Mouse (Mus musculus) ZHBTc4 (cell line): ENCODE data around the gene Miox.

ENCODE experiments used
- DNase-seq: peaks from one replicate; pipeline ENCODE4 v3.0.0-alpha.2; 2011; ENCODE audit warnings: low read depth, low spot score

The Miox gene

DNA sequence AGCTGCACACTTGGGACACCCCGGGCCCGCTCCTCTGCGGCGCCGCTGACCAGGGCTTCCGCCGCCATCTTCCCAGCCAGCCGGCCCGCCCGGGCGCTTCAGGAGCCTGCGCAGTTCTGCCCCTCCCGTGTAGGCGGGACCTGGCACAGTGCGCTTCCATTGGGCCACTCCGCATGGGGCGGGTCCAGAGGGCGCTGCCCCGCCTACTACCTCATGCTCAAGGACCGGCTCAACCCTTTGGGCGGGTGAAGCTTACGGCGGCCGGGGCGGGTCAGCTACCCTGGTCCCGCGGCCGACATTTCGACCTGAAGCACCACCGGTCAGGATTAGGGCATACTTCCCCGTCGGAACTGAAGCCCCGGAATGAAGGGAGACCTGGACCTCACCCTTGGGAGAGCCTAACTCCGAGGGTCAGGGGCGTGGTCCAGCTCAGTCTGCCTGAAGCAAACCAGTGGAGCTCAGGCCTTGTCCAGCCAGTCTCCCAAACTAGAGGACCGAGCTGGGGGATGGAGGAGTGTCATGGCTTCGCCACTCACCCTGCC, 18.9 kb upstream of the Miox start, which contains the start of gene Sbf1:
Sbf1 (minus strand) TSS at position 122 of the 542 bp plus-strand sequence.
- DNase-seq: peak; percentile 98

DNA sequence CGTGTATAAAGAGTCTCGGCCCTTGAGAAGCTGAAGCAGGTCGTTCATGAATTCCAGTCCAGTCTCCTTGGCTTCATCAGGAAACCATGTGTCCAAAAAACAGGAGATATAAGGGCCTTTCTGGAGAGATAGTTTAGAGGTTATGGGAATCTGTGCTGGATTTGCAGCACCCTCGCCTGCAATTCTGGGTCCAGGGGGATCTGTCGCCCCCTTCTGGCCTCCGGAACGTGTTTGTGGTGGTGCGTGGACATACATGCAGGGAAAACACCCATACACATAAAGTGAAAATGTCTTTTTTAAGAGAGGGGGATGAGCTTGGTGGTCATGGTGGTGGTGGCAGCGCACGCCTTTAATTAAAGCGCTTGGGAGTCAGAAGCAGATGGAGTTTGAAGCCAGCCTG, 18.1 kb upstream of the Miox start:
- peak; percentile 80 for DNase-seq

DNA sequence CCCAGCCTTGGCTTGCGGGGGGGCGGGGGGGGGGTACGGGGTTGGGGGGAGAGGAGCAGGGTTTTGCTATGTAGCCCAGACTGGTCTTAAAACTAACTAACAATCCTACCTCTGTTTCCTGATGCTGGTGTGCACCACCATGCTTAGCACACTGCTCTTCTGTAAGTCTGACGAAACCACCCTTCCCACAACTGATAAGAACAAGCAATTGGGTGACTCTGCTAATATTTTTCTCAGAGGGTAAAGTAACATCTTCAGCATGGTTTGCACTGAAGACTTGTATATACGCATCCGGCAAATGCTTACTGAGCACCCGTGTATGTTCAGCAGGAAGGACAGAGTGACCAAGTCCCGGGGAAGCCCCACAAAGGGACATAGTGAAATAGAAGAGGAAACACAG, 12.9 kb upstream of the Miox start:
- no peak for DNase-seq

DNA sequence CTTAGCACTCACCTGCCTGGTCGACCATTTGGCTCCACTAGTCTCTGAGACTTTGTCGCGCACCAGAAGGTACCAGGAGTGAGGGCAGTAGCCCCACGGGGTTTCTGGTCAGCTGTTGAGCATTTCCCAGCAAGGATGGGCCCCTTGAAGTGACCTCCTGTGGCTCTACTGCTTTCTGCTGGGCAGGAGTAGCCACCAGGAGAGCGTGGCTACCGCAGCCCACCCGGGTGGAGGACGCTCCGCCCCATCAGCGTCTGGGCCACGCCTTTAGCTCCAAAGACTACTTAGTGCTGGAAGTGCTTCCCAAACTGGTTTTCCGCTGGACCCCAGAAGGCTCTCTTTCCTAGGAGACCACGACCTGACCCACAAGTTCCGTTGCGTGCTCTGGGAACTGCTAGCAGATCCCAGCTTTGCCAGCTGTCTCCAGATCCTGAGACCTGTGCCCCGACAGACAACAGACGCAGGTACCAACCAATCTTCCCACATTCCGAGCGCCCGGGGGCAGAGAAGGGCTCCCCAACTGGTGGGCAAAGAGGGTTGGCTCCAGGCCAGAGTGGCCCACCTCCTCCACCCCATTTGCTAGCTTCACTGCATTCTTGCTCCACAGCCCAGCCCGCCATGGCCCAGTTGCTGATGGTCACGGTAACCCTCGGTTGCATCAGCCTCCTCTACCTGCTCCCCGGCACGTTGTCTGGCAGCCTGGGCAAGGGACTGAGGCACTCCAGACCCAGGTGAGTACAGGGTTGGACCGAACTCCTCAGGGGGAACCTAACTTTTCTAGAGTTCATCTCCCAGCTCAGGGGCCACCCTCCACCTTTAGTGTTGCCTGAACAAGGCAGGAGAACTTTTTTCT, 11.3 kb upstream of the Miox start, which contains the start of gene Adm2:
Adm2 (plus strand) TSS at position 51 of the 853 bp plus-strand sequence.
- peak; percentile 47 for DNase-seq

DNA sequence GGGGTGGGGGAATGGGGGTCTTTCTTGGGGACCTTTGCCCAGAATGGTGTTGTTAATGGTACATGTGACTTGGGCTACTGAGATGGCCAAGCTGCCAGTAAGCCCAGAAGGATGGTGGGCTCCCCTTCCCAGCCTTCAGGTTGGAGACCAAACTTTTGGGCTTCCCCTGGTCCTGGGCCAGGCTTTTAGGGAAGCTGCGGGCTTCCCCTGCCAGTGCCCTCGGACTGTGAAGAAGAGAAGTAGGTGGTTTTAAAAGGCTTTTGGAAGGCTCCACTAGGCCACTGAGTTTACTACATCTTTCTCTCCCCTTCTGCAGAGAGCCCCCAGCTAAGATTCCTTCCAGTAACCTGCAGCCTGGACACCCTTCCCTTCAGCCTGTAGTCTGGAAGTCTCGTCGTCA, 10.5 kb upstream of the Miox start:
- no peak for DNase-seq

DNA sequence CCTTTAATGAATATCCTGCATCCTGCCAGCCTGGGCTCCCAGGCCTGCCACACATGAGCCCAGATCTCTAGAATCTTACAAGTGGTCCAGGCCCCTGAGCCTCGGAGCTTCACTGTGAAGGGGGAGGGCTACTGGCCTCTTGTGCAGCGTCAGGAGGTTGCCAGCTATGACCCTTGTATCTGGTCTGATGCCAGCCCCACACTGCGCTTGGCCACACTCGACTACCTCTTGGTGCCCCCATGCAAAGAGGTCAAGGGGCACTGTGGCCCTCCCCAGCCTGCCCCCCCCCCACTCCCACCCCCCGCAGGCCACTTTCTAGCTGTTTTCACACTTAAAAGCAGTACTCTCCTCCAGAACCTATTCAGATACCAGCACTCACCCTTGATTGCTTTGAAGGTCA, 7.8 kb upstream of the Miox start:
- no peak for DNase-seq

DNA sequence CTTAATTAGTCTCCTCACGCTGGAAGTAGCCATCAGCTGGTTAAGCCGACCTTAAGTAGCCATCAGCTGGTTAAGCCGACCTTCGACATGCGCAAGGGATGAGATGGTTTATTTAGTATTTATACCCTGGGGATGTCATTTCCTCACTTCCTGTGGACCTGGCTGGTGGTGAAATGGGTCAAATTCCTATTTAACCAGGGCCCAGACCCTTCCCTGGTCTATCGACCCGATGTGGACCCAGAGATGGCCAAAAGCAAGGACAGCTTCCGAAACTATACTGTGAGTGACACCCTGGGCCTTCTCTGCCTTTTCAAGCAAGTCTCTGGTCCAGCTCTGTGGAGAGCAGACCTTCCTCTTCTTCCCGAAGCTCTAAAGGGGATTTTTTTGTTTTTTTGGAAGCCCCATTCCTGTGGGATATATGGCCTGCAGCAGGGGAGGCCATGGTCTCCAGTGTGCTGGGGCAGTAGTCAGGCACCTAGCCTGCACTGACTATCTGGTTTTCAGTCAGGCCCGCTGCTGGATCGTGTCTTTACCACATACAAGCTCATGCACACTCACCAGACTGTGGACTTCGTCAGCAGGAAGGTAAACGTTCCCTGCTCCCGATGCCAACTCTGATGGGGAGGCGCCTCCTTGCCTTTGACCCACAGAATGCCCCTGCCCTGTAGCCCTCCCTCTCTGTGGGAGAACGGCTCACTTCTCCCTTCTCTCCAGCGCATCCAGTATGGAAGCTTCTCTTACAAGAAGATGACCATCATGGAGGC, 758 bp downstream of the Miox start:
- DNase-seq: no peak

DNA sequence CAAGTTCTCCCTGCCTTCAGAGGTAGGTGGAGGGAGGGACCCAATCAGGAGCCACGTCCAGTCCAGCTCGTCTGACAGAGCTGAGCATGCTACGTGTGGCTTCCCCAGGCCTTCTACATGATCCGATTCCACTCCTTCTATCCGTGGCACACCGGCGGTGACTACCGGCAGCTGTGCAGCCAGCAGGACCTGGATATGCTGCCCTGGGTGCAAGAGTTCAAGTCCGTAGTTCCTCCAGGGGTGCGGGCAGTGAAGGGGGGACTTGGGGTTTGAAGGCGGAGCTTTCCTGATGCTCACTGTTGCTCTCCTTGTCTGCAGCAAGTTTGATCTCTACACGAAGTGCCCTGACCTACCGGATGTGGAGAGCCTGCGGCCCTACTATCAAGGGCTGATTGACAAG, 2.2 kb downstream of the Miox start:
- peak; percentile 42 for DNase-seq

DNA sequence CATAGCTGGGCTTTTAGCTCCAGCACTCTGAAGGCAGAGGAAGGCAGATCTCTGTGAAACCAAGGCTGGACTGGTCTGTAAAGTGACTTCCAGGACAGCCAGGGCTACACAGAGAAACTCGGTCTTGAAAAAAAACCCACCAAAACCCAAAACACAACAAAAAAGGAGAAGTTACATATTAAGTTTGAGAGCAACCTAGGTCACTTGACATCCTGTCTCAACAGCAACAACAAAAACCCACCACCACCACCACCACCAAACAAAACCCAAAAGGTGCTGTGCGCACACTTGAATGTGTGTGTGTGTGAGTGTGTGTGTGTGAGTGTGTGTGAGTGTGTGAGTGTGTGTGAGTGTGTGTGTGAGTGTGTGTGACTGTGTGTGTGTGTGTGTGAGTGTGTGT, 5.5 kb downstream of the Miox start:
- no peak for DNase-seq

DNA sequence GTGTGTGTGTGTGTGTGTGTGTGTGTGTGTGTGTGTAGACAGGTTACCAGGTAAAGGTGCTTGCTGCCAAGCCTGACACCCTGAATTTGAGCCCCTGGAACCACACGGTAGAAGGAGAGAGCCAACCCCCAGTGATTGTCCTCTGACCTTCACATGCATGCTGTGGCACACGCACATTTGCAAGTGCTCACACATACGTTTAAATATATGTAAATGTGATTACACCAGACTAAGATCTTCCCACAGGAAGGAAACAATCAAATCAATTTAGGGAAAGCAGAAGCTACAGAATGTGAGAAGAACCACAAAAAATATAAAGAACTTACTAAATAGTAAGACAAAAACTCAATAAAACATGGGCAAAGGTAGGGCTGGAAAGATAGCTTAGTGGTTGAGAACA, 5.9 kb downstream of the Miox start:
- no peak for DNase-seq

DNA sequence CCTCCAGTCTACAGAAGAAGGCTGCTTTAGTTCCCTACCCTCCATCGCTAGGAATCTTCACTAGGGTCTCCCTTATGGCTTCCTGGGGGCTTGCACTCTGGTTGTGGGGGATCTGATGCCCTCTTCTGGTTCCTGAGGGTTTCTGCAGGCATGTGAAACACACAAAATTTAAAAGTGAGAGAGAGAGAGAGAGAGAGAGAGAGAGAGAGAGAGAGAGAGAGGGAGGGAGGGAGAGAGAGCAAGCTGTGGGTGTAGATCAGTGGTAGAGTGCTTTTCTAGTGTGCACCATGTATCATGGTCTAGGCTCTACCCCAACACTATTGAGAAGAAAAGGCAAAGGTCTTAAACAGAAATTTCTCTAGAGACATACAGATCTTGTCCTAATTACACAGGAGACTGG, 7.5 kb downstream of the Miox start:
- no peak for DNase-seq

DNA sequence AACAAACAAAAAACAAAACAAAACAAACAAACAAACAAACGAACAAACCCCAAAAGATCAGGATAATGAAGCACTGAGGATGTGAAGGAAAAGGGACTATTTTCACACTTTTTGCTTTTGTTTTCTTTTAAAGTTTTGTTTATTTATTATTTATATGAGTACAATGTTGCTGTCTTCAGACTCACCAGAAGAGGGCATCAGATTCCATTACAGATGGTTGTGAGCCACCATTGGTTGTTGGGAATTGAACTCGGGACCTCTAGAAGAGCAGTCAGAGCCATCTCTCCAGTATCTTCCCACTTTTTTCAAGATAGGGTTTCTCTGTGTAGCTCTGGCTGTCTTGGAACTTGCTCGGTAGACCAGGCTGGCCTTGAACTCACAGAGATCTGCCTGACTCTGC, 9.1 kb downstream of the Miox start:
- DNase-seq: no peak

DNA sequence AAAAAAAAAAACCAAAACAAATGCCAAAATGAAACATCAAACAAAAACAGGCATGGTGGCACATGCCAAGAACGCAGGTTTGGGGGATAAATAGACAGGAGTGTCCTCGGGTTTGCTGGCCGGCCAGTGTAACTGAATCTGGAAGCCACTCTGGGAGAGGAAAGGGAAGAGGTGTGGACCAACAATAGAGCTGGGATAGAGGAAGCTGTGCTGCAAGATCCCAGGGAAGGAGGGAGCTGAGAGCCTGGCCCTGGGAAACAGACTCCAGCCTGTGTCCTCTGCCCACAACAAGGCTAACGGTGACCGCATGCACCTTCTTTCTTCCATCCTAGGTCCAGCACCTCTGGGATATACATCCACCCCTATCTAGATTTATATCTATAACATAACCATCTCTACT, 16.2 kb downstream of the Miox start:
- no peak for DNase-seq

DNA sequence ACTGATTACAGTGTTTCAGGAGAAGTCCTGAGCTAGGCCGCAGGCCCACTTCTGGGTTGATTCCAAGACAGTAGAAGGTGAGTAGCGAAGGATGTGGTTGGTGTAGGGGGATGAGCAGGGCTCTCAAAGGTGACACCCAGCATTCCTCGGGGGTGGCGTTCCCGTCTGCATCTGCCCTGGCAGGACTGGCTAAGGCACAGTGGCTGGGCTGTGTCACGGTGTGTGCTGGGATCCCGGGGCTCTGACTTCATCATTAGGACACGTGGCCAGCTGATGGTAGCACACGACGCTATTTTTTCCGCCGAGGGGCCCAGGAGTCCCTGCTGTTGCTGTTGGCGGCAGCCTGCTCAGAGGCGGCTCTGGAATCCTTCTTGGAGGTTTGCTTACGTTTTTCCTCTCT, 17.1 kb downstream of the Miox start:
- no peak for DNase-seq

DNA sequence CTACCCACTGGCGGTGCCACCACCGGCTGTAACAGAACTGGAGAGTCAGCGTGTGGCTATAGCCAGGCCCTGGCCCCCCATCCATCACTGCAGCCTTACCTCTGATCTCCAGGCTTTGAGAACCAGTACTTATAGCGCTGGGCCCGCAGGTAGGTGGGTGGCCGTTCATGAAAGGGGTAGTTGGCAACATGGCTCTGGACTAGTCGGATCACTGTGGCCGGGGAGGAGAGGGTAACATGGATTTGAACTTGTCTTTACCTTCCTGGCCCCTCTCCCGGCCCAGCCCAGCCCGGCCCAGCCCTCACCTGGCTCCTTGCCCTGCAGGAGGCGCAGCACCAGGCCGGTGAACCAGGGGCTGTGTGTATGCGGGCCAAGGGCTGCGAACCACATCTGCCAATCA, 17.9 kb downstream of the Miox start:
- DNase-seq: no peak

DNA sequence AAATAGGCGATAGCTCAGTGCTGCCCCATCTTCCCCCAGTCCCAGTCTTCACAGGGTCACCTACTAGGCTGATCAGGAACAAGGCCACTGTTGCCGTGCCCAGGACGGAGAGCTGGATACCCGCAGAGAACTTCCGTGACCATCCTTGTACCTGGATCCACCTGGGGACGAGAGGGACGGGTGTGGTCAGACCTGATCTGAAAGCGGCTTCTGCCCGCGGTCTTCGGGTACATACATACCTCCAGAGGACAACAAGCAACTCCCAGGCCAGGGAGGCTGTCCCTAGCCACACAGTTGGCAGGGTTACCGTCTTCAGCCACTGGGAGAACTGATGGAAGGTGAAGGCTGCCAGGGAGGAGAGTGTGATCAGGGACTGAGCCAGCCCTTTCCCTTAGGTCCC, 18.6 kb downstream of the Miox start:
- DNase-seq: no peak

DNA sequence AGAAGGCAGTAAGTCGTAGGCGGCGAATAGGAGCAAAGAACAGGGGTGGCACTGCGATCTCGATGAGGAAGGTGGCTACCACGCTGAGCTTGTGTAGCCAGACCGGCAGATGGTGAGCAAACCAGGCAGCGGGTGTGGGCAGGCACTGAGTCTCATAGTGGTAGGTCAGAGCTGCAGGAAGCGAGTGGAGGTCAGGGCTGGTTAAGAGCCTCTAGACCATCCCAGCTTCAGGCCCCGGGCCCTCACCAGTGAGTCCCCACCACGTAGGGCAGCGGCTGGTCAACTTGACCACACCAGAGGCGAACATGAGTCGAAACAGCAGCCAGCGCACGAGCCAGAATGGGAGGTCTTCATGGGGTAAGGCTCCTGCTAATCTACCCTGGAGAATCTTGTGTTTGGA, 19.6 kb downstream of the Miox start:
- no peak for DNase-seq

DNA sequence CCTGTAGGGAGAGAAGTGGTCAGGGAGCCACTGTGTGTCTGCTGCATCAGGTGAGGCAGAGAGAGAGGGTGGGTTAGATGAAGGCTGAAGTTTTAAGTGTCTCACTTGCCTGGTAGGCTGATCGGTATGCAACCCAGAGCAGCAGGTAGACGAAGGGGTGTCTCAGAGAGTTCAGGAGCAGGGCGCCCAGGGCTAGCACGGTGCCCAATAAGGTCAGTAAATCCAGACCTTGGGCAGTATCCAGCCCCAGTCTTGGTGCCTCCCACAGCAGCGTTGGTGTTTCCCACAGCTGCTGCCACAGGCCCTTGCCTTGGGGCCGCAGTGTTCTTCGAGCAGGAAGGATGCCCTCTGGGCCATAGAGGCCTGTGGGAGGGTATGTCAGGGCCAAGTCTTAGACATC, 20.3 kb downstream of the Miox start:
- no peak for DNase-seq

DNA sequence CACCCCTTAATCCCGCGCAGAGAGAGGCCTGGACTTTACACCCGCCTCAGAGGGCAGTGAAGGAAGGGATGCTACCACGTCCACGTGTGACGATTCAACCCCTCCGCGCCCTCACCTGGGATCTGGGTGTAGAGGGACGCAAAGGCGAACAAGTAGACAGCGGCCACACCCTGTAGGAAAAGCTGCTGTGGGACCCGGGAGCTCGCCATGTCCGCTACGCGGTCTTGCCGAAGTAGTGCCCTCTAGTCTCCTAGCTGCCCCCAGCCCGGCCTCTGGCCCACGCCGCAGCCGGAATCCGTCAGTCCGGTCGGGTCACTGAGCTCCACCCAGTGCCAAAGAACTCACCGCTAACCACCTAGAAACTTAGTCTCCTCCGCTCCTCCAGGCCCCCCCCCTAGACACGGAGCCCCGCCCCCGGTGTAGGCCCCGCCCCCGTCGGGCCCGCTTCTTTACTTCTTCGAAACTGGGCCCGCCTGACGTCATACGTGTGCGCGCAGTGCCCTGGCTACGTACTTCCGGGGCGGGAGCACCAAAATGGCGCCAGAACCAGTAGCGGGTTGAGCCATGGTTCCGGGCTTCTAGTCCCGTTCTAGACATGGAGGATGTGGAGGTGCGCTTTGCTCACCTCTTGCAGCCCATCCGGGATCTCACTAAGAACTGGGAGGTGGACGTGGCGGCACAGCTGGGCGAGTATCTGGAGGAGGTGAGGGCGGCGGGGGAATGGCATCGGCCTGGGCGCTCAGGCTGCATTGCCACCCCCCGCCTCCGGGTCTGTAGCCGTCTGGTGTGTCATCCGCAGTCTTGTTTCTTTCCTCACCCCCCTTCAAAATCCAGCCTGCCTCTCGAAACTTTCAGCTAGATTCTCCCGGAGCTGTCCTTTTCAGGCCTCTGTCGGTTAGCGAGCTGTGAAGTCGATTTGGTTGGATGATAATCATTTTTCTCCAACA, 21.3 kb downstream of the Miox start, which contains the start of the genes Lmf2 and Ncaph2:
Lmf2 (minus strand) TSS at position 419 of the 947 bp plus-strand sequence.
Ncaph2 (plus strand) TSS at position 479 of the 947 bp plus-strand sequence.
- peak; percentile 98 for DNase-seq

DNA sequence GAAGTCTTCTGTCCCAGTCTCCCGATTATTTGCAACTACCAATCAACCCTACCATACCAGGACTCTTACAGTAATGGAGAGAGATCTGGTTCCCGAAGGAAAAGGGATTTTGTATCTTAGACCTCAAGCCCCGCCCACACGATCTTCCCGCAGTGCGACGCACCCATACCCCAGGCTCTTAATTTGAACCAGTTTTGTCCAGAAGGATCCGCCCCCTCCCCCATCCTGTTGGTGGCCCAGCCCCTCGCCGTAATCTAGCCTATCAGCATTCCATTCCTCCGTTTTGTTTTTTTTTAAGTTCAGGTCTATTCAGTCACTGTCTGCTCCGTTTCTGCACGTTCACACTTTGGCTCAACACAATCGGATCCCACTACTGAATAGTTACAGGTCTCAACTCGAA, 22.2 kb downstream of the Miox start:
- DNase-seq: peak; percentile 99

DNA sequence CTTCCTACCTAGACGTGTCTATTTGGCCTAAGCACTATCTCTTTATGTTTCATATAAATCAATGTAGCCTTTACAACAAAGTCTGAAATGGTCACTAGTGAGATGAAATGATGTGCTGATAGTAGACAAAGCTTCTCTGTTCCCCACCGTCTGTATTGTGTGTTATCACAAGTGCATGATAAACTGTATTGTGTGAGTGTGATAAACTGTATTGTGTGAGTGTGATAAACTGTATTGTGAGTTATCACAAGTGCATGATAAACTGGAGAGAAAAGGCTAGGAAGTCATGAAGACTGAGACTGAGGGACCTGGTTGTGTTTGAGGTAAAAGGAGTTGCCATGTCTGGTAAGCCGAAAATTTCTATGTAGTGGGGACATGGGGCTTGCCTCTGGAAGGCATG, 24.6 kb downstream of the Miox start:
- no peak for DNase-seq
